8 mouse cellular contexts compared by ENCODE assay signal in the genomic region with DNA sequence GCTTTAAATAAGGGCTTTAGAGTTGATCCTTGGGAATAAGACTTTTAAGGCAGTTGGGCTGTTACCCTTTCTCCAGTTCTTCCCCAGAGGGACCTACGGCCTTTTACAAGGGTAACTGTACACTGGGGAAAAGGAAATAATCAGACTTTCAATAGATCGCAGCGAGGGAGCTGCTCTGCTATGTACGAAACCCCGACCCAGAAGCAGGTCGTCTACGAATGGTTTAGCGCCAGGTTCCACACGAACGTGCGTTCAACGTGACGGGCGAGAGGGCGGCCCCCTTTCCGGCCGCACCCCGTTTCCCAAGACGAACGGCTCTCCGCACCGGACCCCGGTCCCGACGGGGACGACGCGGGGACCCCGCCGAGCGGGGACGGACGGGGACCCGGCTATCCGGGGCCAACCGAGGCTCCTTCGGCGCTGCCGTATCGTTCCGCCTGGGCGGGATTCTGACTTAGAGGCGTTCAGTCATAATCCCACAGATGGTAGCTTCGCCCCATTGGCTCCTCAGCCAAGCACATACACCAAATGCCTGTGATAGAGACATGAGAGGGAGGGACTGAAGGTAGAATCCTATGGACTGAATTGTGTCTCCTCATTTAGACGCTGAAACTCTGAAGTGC. TPM values are rescaled to one million over a fixed set of nuclear protein-coding genes. Genes with fewer than 3 reads are reported as not detected.
DNase-seq lines count a peak whose midpoint lies in the region; ATAC-seq lines count a peak whose summit lies in the region.
"Not testable (repeated sequence)": the region's sequence is repeated elsewhere in the genome, so short reads cannot be mapped to it uniquely, and the experiment has no call there.

No protein-coding gene starts in this region.

- intact Hi-C loops in heart, postnatal 10 days (cut with DNase I); left cerebral cortex, postnatal 4 days (cut with DNase I): not testable (repeated sequence)

- not testable (repeated sequence) for H3K27me3 ChIP-seq in forebrain, embryonic 16.5 days (replicated peaks; ENCODE audit: control insufficient read depth, insufficient read depth, low read length); kidney, embryonic 16.5 days (ENCODE audit: insufficient read depth, low read length)

- H3K36me3 ChIP-seq in forebrain, embryonic 16.5 days (ENCODE audit: control insufficient read depth, insufficient read depth): not testable (repeated sequence)
- peaks cover 16% of the 10 kb centered on the region; the same call in 1 of the 2 replicates for H3K36me3 ChIP-seq in kidney, embryonic 16.5 days (ENCODE audit: insufficient read depth, low read length)

- not testable (repeated sequence) for H3K9me3 ChIP-seq in forebrain, embryonic 16.5 days (ENCODE audit: control insufficient read depth, low read length); kidney, embryonic 16.5 days (ENCODE audit: low read length)

- peak; percentile 70 for DNase-seq in cerebellum, adult 11-12 months
- DNase-seq in heart, postnatal 10 days: peak; percentile 85 to 90
- peak; percentile 18 for DNase-seq in left cerebral cortex, postnatal 4 days
- peak; percentile 65 to 67 for DNase-seq in right cerebral cortex, postnatal 10 days (ENCODE audit: low spot score in 2 of 2)
- peak; percentile 56 for DNase-seq in urinary bladder, postnatal 14 days (ENCODE audit: low spot score)

- H3K4me2 ChIP-seq in forebrain, embryonic 16.5 days (ENCODE audit: low read length): peak overlapping the region; percentile 42
- peak overlapping the region; percentile 39 for H3K4me2 ChIP-seq in kidney, embryonic 16.5 days (replicated peaks; ENCODE audit: low read depth, low read length)

- not testable (repeated sequence) for H3K27ac ChIP-seq in forebrain, embryonic 16.5 days (ENCODE audit: low read length); kidney, embryonic 16.5 days (ENCODE audit: low read length)

- not testable (repeated sequence) for H3K9ac ChIP-seq in forebrain, embryonic 16.5 days (replicated peaks; ENCODE audit: low read depth, low read length); kidney, embryonic 16.5 days (replicated peaks; ENCODE audit: low read length)

- WGBS in forebrain, embryonic 16.5 days: 12% methylated on average over 24 of the region's 45 CpGs
- WGBS in kidney, embryonic 16.5 days: 33% methylated on average over 26 of the region's 45 CpGs

- H3K4me3 ChIP-seq in forebrain, embryonic 16.5 days (replicated peaks; ENCODE audit: low read length): peak overlapping the region; percentile 26
- H3K4me3 ChIP-seq in kidney, embryonic 16.5 days (ENCODE audit: low read length): peak overlapping the region; percentile 18; the same call in 1 of the 2 replicates

- H3K4me1 ChIP-seq in forebrain, embryonic 16.5 days (replicated peaks; ENCODE audit: control insufficient read depth, insufficient read depth, low read length); kidney, embryonic 16.5 days (ENCODE audit: insufficient read depth, low read length): not testable (repeated sequence)

- ATAC-seq in forebrain, embryonic 16.5 days: peak; percentile 100
- peak; percentile 100 for ATAC-seq in kidney, embryonic 16.5 days (ENCODE audit: low FRiP score, low TSS enrichment)
- peak; percentile 100 for ATAC-seq in megakaryocyte progenitor cell, adult 5-6 weeks (replicated peaks; ENCODE audit: poor library complexity)

RNA-seq across cellular contexts. Expression of gene Tspan3, which starts 58.3 kb away (rescaled TPM):
- polyA plus RNA-seq in forebrain, embryonic 16.5 days (2015; fragmentation: Nextera tagmentation; extraction: Ambion mirVana): 553 and 582 TPM in 2 replicates
- total RNA-seq in heart, postnatal 10 days (2021): 100 to 1,000 TPM; 229 to 232 TPM
- 537 and 577 TPM in 2 replicates for polyA plus RNA-seq in kidney, embryonic 16.5 days (2015; fragmentation: Nextera tagmentation; extraction: Ambion mirVana)
- total RNA-seq in left cerebral cortex, postnatal 4 days (2021): 100 to 1,000 TPM; 238 to 243 TPM
- total RNA-seq in megakaryocyte progenitor cell, adult 5-6 weeks (2015): 54.4 and 56.4 TPM in 2 replicates
- total RNA-seq in megakaryocyte progenitor cell, adult 5-6 weeks (2017): 37.2 and 37.6 TPM in 2 replicates

Comparison
In these comparisons a context has a peak if more than half of its experiments do, and no peak if none do; other contexts are left out.
1. DNase-seq: peak in every context shown above with its lines; median percentile 88 in heart, postnatal 10 days; 70 in cerebellum, adult 11-12 months; 66 in right cerebral cortex, postnatal 10 days; 56 in urinary bladder, postnatal 14 days; 18 in left cerebral cortex, postnatal 4 days.
2. RNA of gene Tspan3, which starts 58.3 kb away (total RNA-seq): 238 to 243 TPM in left cerebral cortex, postnatal 4 days and 229 to 232 TPM in heart, postnatal 10 days; 37.2 to 56.4 TPM in megakaryocyte progenitor cell, adult 5-6 weeks; every median in the first group is over 4 times any median in the second.
3. Peak in every context shown above with its lines, with median percentiles within 50 percentile points of each other: ATAC-seq.